Mouse (Mus musculus) testis, adult 2 months (tissue): ENCODE data around the gene Sik2. TPM values are rescaled to one million over a fixed set of nuclear protein-coding genes. Genes with fewer than 3 reads are reported as not detected.
A peak's percentile ranks its signal among the peaks of the same experiment; 100 is the strongest.

ENCODE experiments used
- H3K27ac ChIP-seq: fragments of 200-500 bp; 2 replicates; pipeline ENCODE4 v1.5.1; 2012; ENCODE audit warnings: low read depth, low read length; ENCODE audit not compliant: control insufficient read depth, insufficient read depth
- H3K27me3 ChIP-seq: fragments of 200-500 bp; 2 replicates; pipeline ENCODE4 v1.6.1; 2012; ENCODE audit warnings: mild to moderate bottlenecking, low read length, moderate library complexity; ENCODE audit not compliant: control insufficient read depth, insufficient read depth
- H3K36me3 ChIP-seq: fragments of 200-500 bp; 2 replicates; pipeline ENCODE4 v1.6.1; 2012; ENCODE audit warnings: mild to moderate bottlenecking, low read length; ENCODE audit not compliant: control insufficient read depth, insufficient read depth
- H3K4me1 ChIP-seq: fragments of 200-500 bp; 2 replicates; pipeline ENCODE4 v1.6.1; 2012; ENCODE audit warnings: low read length; ENCODE audit not compliant: control insufficient read depth, insufficient read depth
- H3K4me3 ChIP-seq: fragments of 200-500 bp; 2 replicates; pipeline ENCODE4 v1.5.1; 2012; ENCODE audit warnings: low read depth, mild to moderate bottlenecking, low read length, moderate library complexity, mixed read lengths; ENCODE audit not compliant: control insufficient read depth
- CTCF ChIP-seq: fragments of 200-500 bp; IDR thresholded peaks from 2 replicates; pipeline ENCODE4 v1.5.1; 2012; ENCODE audit warnings: low read depth, mild to moderate bottlenecking, inconsistent platforms, low read length, moderate library complexity; ENCODE audit not compliant: control insufficient read depth, insufficient read depth, insufficient replicate concordance
- POLR2A ChIP-seq: fragments of 200-500 bp; IDR thresholded peaks from 2 replicates; pipeline ENCODE4 v1.6.1; 2012; ENCODE audit warnings: low read depth, mild to moderate bottlenecking, inconsistent platforms, low read length, moderate library complexity; ENCODE audit not compliant: control insufficient read depth
- polyA plus RNA-seq: library from polyadenylated mRNA; depleted of rRNA; stranded (reverse); fragments of >200 nt; gene quantifications from 2 replicates; pipeline ENCODE4 v1.2.3, GENCODE M21; 2012; rRNA removed

Sik2 gene
- polyA plus RNA-seq: 25.7 and 28.1 TPM in 2 replicates

- TF ChIP-seq POLR2A (peak; percentile 81), CTCF (peak; percentile 53; the same call in 1 of the 2 replicates)
- Histone ChIP-seq H3K4me3 (peak within 1 kb of the TSS; percentile 92), H3K27me3 (no peaks in the 10 kb centered on the region), H3K27ac (peak within 1 kb of the TSS; percentile 75), H3K36me3 (no peaks in the 10 kb centered on the region), H3K4me1 (peaks cover 4% of the 10 kb centered on the region)
These were observed at the start of gene Sik2 for GRCm38 (mm10) chr9:51008841-51009655. TSS of gene Sik2 (minus strand) at chr9:51009073.

- H3K4me3 ChIP-seq: no peak overlapping the region
- no peaks in the 10 kb centered on the region for H3K36me3 ChIP-seq
- no peaks in the 10 kb centered on the region for H3K4me1 ChIP-seq
- peak overlapping the region; percentile 56 for H3K27ac ChIP-seq
- H3K27me3 ChIP-seq: no peaks in the 10 kb centered on the region
- no peak for TF ChIP-seq POLR2A
- no peak for TF ChIP-seq CTCF
These were observed 47.8 kb upstream of the Sik2 start for GRCm38 (mm10) chr9:51056360-51057324.

GRCm38 (mm10) chr9:51052180-51052579 lies 43.3 kb upstream of the Sik2 start:
- Histone ChIP-seq H3K27me3 (no peaks in the 10 kb centered on the region), H3K4me3 (no peak overlapping the region), H3K36me3 (no peaks in the 10 kb centered on the region), H3K27ac (no peak overlapping the region), H3K4me1 (no peaks in the 10 kb centered on the region)
- TF ChIP-seq CTCF (no peak), POLR2A (no peak)

DNA sequence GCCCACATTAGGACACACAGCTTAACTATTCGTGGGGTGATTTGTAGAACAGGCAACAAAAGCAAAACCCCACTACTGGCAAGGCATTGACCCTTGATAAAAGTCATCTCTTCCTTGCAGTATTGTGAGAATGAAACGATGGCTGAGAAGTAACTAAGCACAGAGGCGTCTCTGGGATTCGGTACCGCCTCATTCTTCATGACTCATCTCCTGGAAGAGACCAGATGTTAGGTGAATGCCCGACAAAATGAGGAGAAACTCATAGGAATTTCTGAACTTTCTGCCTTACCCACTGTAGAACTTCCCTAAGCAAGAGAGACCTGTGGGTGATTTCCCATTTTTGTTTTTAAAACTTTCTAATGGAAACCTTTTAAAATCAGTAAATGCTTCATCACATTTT lies 33.3 kb upstream of the Sik2 start:
- TF ChIP-seq POLR2A: no peak
- TF ChIP-seq CTCF: no peak
- Histone ChIP-seq H3K36me3 (no peaks in the 10 kb centered on the region), H3K27me3 (no peaks in the 10 kb centered on the region), H3K4me3 (no peak overlapping the region), H3K27ac (no peak overlapping the region), H3K4me1 (no peaks in the 10 kb centered on the region)

- H3K4me1 ChIP-seq: no peaks in the 10 kb centered on the region
- no peak for TF ChIP-seq CTCF
- no peak for TF ChIP-seq POLR2A
- H3K4me3 ChIP-seq: no peak overlapping the region
- no peaks in the 10 kb centered on the region for H3K36me3 ChIP-seq
- no peaks in the 10 kb centered on the region for H3K27me3 ChIP-seq
- H3K27ac ChIP-seq: no peak overlapping the region
These were observed 32.7 kb upstream of the Sik2 start for GRCm38 (mm10) chr9:51041491-51041980.

GRCm38 (mm10) chr9:51032785-51033529 lies 24.1 kb upstream of the Sik2 start:
- no peak for TF ChIP-seq CTCF
- no peak for TF ChIP-seq POLR2A
- Histone ChIP-seq H3K27ac (no peak overlapping the region), H3K4me1 (no peaks in the 10 kb centered on the region)

More at GRCm38 (mm10) chr9:51032785-51033529, 24.1 kb upstream of the Sik2 start:
- Histone ChIP-seq H3K4me3 (no peak overlapping the region), H3K27me3 (no peaks in the 10 kb centered on the region), H3K36me3 (no peaks in the 10 kb centered on the region)
